Mouse (Mus musculus) inflammation-experienced regulatory T-cells, adult 16 weeks (primary cell): Measurements from ENCODE around the gene Olfr1066. TPM values are rescaled to one million over a fixed set of nuclear protein-coding genes. Genes with fewer than 3 reads are reported as not detected.

ENCODE experiments used
- polyA plus RNA-seq: library from polyadenylated mRNA; unstranded; fragments of 100-300 nt; shearing (Covaris generic); gene quantifications from one replicate; pipeline ENCODE4 v1.2.1, GENCODE M21; 2017

The Olfr1066 gene
- not detected for polyA plus RNA-seq

GRCm38 (mm10) chr2:86456169-86456568 is at the start of gene Olfr1066:
Gene Olfr1066, minus strand, starts transcription at chr2:86456269.

DNA sequence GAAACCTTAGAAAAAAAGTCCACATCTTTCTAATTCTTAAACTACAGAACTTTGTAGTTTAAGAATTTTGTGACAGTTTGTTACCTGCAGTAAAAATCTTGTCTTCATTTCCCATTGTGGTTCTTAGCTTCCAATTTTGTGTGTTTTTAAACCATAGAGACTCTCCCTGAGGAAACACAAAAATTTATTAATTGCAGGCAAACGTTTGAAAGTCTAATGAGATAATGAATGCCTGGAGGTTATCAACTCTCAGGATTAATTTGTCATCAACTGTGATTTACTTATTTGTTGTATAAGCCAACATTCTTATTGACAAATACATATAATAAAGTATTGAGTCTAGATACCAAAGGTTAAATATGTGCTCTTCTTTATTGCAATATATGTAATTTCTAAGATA is 31.2 kb upstream of the Olfr1066 start, which contains the start of gene Olfr228:
Gene Olfr228, minus strand, starts transcription at position 101 of the 400 bp plus-strand sequence.

DNA sequence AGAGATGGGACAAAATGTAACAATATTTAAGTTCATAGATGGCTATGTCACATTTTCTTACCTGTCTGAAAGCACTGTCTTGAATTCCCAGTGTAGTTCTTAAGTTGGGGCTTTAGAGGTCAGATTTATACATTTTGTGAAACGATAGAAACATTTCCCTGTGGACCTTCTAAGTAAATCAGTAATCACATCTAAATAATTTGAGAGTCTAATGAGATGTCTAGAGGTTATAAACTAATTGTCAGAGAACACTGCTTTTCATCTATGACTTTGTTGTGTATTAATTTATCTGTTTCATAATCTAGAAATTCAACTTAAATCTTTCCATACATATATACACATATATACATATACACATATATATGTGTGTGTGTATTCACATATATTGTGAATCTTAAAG is 5.6 kb downstream of the Olfr1066 start, which contains the start of gene Olfr1065:
Gene Olfr1065, minus strand, starts transcription at position 101 of the 400 bp plus-strand sequence.

DNA sequence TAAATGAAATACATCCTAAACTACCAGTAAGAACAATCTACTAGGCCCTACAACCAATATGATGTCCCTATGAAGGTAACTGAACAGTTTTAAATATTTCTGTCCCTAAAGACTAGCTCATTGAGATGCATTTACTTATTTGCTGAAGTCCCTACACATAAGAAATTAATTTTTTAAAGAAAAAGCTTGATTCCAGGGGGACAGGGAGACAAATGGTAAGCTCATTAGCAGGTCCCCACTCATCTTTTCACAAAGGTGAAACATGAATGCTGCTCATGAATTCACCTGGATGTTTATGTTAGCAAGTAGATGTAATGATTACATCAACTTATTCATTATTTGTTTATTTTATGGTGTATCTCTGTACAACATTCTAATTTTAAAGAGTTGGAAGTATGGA is 29.4 kb downstream of the Olfr1066 start, which contains the start of gene Olfr1062:
Gene Olfr1062, minus strand, starts transcription at position 101 of the 400 bp plus-strand sequence.

DNA sequence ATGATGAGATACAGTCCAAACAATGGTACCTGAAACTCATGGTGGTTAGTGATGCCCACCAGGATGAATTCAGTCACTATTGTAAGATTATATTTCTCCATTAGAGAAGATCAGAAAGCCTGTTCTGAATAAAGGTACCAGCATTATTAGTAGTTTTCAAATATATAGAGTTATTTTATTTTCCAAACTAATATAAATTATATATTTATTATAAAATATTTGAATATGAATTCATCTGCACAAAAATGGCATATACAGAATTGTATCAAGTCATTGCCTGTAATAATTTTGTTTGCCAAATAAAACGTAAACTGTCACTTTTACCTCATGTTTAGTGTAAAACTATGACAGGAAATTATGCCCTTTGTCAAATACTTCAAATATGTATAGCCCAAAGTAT is 42.1 kb downstream of the Olfr1066 start, which contains the start of gene Olfr1061:
Gene Olfr1061, minus strand, starts transcription at position 101 of the 400 bp plus-strand sequence.

Other genes with a start within 250 kb of the Olfr1066 start
- not detected for gene Olfr1046, start 237.0 kb downstream of the Olfr1066 start, polyA plus RNA-seq
- not detected for gene Olfr1047, start 224.9 kb downstream of the Olfr1066 start, polyA plus RNA-seq
- gene Olfr1048, start 216.0 kb downstream of the Olfr1066 start, polyA plus RNA-seq = not detected
- not detected for gene Olfr1049, start 197.9 kb downstream of the Olfr1066 start, polyA plus RNA-seq
- not detected for gene Olfr1051, start 177.2 kb downstream of the Olfr1066 start, polyA plus RNA-seq
- not detected for gene Olfr1052, start 163.8 kb downstream of the Olfr1066 start, polyA plus RNA-seq
- gene Olfr1053, start 141.0 kb downstream of the Olfr1066 start, polyA plus RNA-seq = not detected
- not detected for gene Olfr1054, start 120.8 kb downstream of the Olfr1066 start, polyA plus RNA-seq
- not detected for gene Olfr1055, start 106.0 kb downstream of the Olfr1066 start, polyA plus RNA-seq
- gene Olfr1056, start 93.8 kb downstream of the Olfr1066 start, polyA plus RNA-seq = not detected
- not detected for gene Olfr1057, start 77.9 kb downstream of the Olfr1066 start, polyA plus RNA-seq
- gene Olfr1058, start 67.7 kb downstream of the Olfr1066 start, polyA plus RNA-seq = not detected
- gene Olfr1061, start 42.2 kb downstream of the Olfr1066 start, polyA plus RNA-seq = not detected
- gene Olfr1062, start 29.5 kb downstream of the Olfr1066 start, polyA plus RNA-seq = not detected
- not detected for gene Olfr1065, start 5.7 kb downstream of the Olfr1066 start, polyA plus RNA-seq
- not detected for gene Olfr228, start 31.1 kb upstream of the Olfr1066 start, polyA plus RNA-seq
- not detected for gene Olfr1076, start 52.2 kb upstream of the Olfr1066 start, polyA plus RNA-seq
- not detected for gene Olfr1079, start 86.2 kb upstream of the Olfr1066 start, polyA plus RNA-seq
- gene Olfr1080, start 102.0 kb upstream of the Olfr1066 start, polyA plus RNA-seq = not detected
- gene Olfr1082, start 142.7 kb upstream of the Olfr1066 start, polyA plus RNA-seq = not detected
- gene Olfr1084, start 183.5 kb upstream of the Olfr1066 start, polyA plus RNA-seq = not detected
- gene Olfr1085, start 205.8 kb upstream of the Olfr1066 start, polyA plus RNA-seq = not detected
- gene Olfr1086, start 223.8 kb upstream of the Olfr1066 start, polyA plus RNA-seq = not detected
- not detected for gene Olfr1087, start 242.1 kb upstream of the Olfr1066 start, polyA plus RNA-seq